Mouse (Mus musculus) gastrocnemius, postnatal 14 days (tissue): ENCODE data around the gene Fbxw8. TPM values are rescaled to one million over a fixed set of nuclear protein-coding genes. Genes with fewer than 3 reads are reported as not detected.
A peak's percentile ranks its signal among the peaks of the same experiment; 100 is the strongest.

Experiments used
- DNase-seq: peaks from one replicate; pipeline ENCODE4 v3.0.0; 2021; ENCODE audit warnings: mixed read lengths
- intact Hi-C: fragments of 180-260 bp; cut with DNase I; formaldehyde crosslinking; loops from one replicate; pipeline ENCODE4 v1.15.1; 2025; ENCODE audit warnings: low total_unique reads
- total RNA-seq, 2 experiments: library from RNA; stranded (reverse); gene quantifications; 2 replicates each; pipeline ENCODE4 v1.2.3; 2021

The Fbxw8 gene
- total RNA-seq, 2 experiments from 2014 or later: 24.0 to 27.1 TPM

- DNase-seq: no peak
- intact Hi-C loops: loop anchor here (10.0 kb wide), 1 partner anchor 46 kb away; the partner anchor contains the start of gene Hrk
Measured at GRCm38 (mm10) chr5:118118351-118118750, 36.9 kb downstream of the Fbxw8 start.

GRCm38 (mm10) chr5:118113617-118114016 is 41.6 kb downstream of the Fbxw8 start:
- intact Hi-C loops: loop anchor here (10.0 kb wide), 1 partner anchor 51 kb away; the partner anchor contains the start of gene Hrk
- DNase-seq: peak; percentile 29

DNA sequence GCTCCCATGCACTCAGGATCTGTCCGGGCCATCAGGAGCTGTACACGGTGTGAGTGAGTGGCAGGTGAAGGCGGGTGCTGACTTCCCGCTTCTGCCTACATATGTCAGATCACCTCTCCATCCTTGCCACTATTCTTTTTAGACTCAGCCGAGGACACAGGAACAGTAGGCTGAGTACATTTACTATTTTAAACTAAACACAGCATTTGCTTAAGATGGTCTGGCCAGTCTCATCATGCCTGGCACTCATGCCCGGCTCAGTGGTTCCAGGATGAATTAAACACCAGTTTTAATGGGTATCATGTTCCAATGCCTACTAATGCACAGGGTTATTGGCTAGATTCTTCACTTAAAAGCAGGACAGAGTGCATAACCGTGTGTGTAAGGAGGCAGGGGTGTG is 42.2 kb downstream of the Fbxw8 start:
- DNase-seq: no peak
- intact Hi-C loops: loop anchor here (10.0 kb wide), 1 partner anchor 52 kb away; the partner anchor contains the start of gene Hrk

GRCm38 (mm10) chr5:118108794-118109440 is 46.3 kb downstream of the Fbxw8 start:
- no peak for DNase-seq
- intact Hi-C loops: no loop called here

DNA sequence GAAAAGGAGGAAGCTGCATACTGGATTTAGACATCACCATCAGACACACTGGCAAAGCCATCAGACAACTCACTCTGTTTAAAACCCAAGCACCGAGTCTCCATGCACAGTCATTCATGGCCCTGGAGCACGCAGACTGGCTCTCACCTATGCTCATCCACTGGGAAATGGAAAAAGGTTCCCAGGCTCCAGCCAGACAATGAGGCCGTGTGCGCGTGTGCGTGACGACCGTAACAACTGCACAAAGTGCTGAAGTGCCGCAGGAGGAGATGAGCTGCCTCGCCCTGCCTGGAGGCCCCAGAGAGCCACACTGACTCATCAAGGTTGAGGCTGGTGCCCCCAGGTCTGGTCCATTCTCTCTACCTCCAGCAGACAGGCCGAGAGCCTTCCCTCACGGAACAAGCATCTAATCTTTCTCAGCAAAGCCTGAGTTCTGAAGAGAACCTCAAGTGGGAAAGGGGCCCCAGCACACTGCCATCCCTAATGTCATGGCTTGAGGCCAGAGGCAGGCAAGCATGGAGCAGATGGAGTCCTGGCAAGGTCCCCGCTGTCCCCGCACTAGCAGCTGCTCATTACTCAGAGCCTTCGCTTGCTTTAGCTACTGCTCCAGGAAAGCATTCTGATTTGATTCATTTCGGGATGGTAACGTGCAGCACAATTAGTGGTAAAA is 47.0 kb downstream of the Fbxw8 start:
- peak; percentile 65 for DNase-seq
- intact Hi-C loops: no loop called here

GRCm38 (mm10) chr5:118106667-118107066 is 48.6 kb downstream of the Fbxw8 start:
- intact Hi-C loops: no loop called here
- DNase-seq: no peak

- DNase-seq: no peak
- intact Hi-C loops: no loop called here
Measured at GRCm38 (mm10) chr5:118105536-118105935, 49.7 kb downstream of the Fbxw8 start.

DNA sequence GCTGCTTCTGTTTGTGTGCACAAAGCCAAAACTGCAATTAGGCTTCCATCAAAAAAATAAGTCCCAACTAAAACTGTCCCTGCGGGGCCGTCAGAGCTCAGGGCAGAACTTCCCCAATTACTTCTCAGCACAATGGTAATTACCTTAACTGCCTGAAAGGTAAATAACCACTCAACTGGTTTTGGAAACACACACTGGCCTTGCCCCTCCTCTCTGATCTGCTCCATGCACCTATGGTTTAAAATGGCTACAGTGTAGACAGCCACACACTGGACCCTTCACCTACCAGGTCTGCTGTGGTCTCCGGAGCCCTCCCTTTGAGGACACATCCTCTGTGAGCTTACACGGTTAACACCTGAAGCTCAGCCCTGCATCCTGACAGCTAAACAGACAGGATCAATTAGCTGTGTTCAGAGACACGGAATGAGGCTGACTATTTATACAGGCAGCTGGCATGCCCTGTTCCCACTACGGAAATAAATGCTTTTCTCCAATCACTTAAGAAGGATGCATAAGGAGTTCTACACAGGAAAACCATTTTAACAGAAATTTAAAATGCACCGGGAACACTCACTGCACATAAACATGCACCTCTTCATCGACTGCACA is 55.3 kb downstream of the Fbxw8 start:
- intact Hi-C loops: no loop called here
- no peak for DNase-seq

GRCm38 (mm10) chr5:118099069-118099869 is 56.0 kb downstream of the Fbxw8 start:
- no peak for DNase-seq
- intact Hi-C loops: no loop called here

- DNase-seq: no peak
- intact Hi-C loops: no loop called here
Measured at GRCm38 (mm10) chr5:118096317-118096716, 58.9 kb downstream of the Fbxw8 start.

- intact Hi-C loops: no loop called here
- no peak for DNase-seq
Measured at GRCm38 (mm10) chr5:118095849-118096248, 59.4 kb downstream of the Fbxw8 start.

- intact Hi-C loops: no loop called here
- DNase-seq: no peak
Measured at GRCm38 (mm10) chr5:118095433-118095832, 59.8 kb downstream of the Fbxw8 start.

- DNase-seq: peak; percentile 30
- intact Hi-C loops: no loop called here
Measured at GRCm38 (mm10) chr5:118093321-118094035, 61.8 kb downstream of the Fbxw8 start.

GRCm38 (mm10) chr5:118090837-118091236 is 64.4 kb downstream of the Fbxw8 start:
- no peak for DNase-seq
- intact Hi-C loops: no loop called here

- DNase-seq: no peak
- intact Hi-C loops: no loop called here
Measured at GRCm38 (mm10) chr5:118090101-118090500, 65.2 kb downstream of the Fbxw8 start.

GRCm38 (mm10) chr5:118089102-118089501 is 66.2 kb downstream of the Fbxw8 start:
- DNase-seq: peak; percentile 20
- intact Hi-C loops: no loop called here

- intact Hi-C loops: no loop called here
- DNase-seq: no peak
Measured at GRCm38 (mm10) chr5:118086956-118087355, 68.3 kb downstream of the Fbxw8 start.

- no peak for DNase-seq
- intact Hi-C loops: no loop called here
Measured at GRCm38 (mm10) chr5:118085313-118085712, 70.0 kb downstream of the Fbxw8 start.

- intact Hi-C loops: no loop called here
- no peak for DNase-seq
Measured at GRCm38 (mm10) chr5:118084171-118084727, 71.0 kb downstream of the Fbxw8 start.
